Mouse (Mus musculus): ENCODE data around the gene Lcn2. TPM values are rescaled to one million over a fixed set of nuclear protein-coding genes. Genes with fewer than 3 reads are reported as not detected.

Lcn2 gene
- total and polyA plus RNA-seq, 3 experiments: not detected

GRCm38 (mm10) chr2:32360741-32361140 is 27.3 kb downstream of the Lcn2 start:
- Histone ChIP-seq H3K4me2 (ENCODE audit: insufficient read depth, low read depth, poor library complexity, severe bottlenecking) (no peak overlapping the region), H3K4me1 (ENCODE audit: control insufficient read depth in 1 of 2, insufficient read depth in 2 of 2) (peaks cover 2 to 9% of the 10 kb centered on the region in 2 experiments; a peak in 3 of 4 replicates), H3K27me3 (replicated peaks) (peaks cover 52% of the 10 kb centered on the region), H3K79me2 (replicated peaks; ENCODE audit: control insufficient read depth, extremely low read depth, insufficient read depth, poor library complexity, severe bottlenecking) (no peaks in the 10 kb centered on the region), H3K9ac (ENCODE audit: insufficient read depth, low read depth) (no peak overlapping the region), H3K27ac (ENCODE audit: insufficient read depth, low read depth) (no peak overlapping the region), H3K9me3 (replicated peaks; ENCODE audit: low read length) (no peaks in the 10 kb centered on the region), H3K36me3 (replicated peaks in 1 of 2; ENCODE audit: control insufficient read depth in 1 of 2, insufficient read depth in 1 of 2, low read length in 1 of 2) (peaks cover 2 to 15% of the 10 kb centered on the region in 2 experiments), H3K4me3 (replicated peaks in 1 of 3; ENCODE audit: low read depth in 2 of 3, low read length in 2 of 3, poor library complexity in 1 of 3) (no peak overlapping the region)
- TF ChIP-seq E2F4 (IDR thresholded peaks at IDR 0.05; ENCODE audit: insufficient replicate concordance, low read depth, low read length) (no peak), GABPA (IDR thresholded peaks at IDR 0.05; ENCODE audit: insufficient replicate concordance, low read depth, low read length) (no peak), MXI1 (IDR thresholded peaks at IDR 0.05; ENCODE audit: low read depth, low read length) (no peak), CTCF (conservative IDR thresholded peaks at IDR 0.05 in 1 of 2, IDR thresholded peaks at IDR 0.05 in 1 of 2; ENCODE audit: low read depth in 2 of 2, low read length in 2 of 2) (no peak), ETS1 (conservative IDR thresholded peaks at IDR 0.05; ENCODE audit: low read depth, low read length) (no peak), MAZ (IDR thresholded peaks at IDR 0.05; ENCODE audit: low read depth, low read length) (no peak), EP300 (IDR thresholded peaks at IDR 0.05; ENCODE audit: low read length) (no peak), TBP (conservative IDR thresholded peaks at IDR 0.05; ENCODE audit: low read depth, low read length) (no peak), MAFK (IDR thresholded peaks at IDR 0.05; ENCODE audit: insufficient replicate concordance, low read length) (no peak), NELFE (IDR thresholded peaks at IDR 0.05; ENCODE audit: low read depth, low read length) (no peak), BHLHE40 (IDR thresholded peaks at IDR 0.05; ENCODE audit: low read depth, low read length) (no peak), TCF12 (IDR thresholded peaks at IDR 0.05; ENCODE audit: low read depth, low read length) (no peak), ZKSCAN1 (IDR thresholded peaks at IDR 0.05; ENCODE audit: borderline replicate concordance, low read depth, low read length) (no peak), POLR2A (IDR thresholded peaks at IDR 0.05; ENCODE audit: low read depth, low read length) (no peak), SIN3A (IDR thresholded peaks at IDR 0.05; ENCODE audit: low read length) (no peak), USF2 (conservative IDR thresholded peaks at IDR 0.05; ENCODE audit: low read depth, low read length) (no peak)
- no peak for DNase-seq (ENCODE audit: extremely low read depth)
- in situ Hi-C loops (cut with MboI; ENCODE audit: low pct_ligation_motif_present, low pct_unique_long_range_greater_than_20kb, low sequenced_read_pairs): no loop called here
- dilution Hi-C loops (cut with MboI; ENCODE audit: extremely low pct_ligation_motif_present, extremely low pct_unique_long_range_greater_than_20kb, low sequenced_read_pairs): no loop called here

GRCm38 (mm10) chr2:32358381-32358780 is 29.7 kb downstream of the Lcn2 start:
- Histone ChIP-seq H3K4me3 (replicated peaks in 1 of 3; ENCODE audit: low read depth in 2 of 3, low read length in 2 of 3, poor library complexity in 1 of 3) (no peak overlapping the region), H3K9me3 (replicated peaks; ENCODE audit: low read length) (no peaks in the 10 kb centered on the region), H3K4me2 (ENCODE audit: insufficient read depth, low read depth, poor library complexity, severe bottlenecking) (no peak overlapping the region), H3K27ac (ENCODE audit: insufficient read depth, low read depth) (no peak overlapping the region), H3K4me1 (ENCODE audit: control insufficient read depth in 1 of 2, insufficient read depth in 2 of 2) (peaks cover 2 to 4% of the 10 kb centered on the region in 2 experiments; a peak in 3 of 4 replicates), H3K27me3 (replicated peaks) (peaks cover 58% of the 10 kb centered on the region), H3K9ac (ENCODE audit: insufficient read depth, low read depth) (no peak overlapping the region), H3K79me2 (replicated peaks; ENCODE audit: control insufficient read depth, extremely low read depth, insufficient read depth, poor library complexity, severe bottlenecking) (no peaks in the 10 kb centered on the region), H3K36me3 (replicated peaks in 1 of 2; ENCODE audit: control insufficient read depth in 1 of 2, insufficient read depth in 1 of 2, low read length in 1 of 2) (no peaks in the 10 kb centered on the region)
- DNase-seq (ENCODE audit: extremely low read depth): no peak
- dilution Hi-C loops (cut with MboI; ENCODE audit: extremely low pct_ligation_motif_present, extremely low pct_unique_long_range_greater_than_20kb, low sequenced_read_pairs): no loop called here
- TF ChIP-seq EP300 (IDR thresholded peaks at IDR 0.05; ENCODE audit: low read length) (no peak), MEF2A (IDR thresholded peaks at IDR 0.05; ENCODE audit: borderline replicate concordance, low read depth, low read length) (no peak), TBP (conservative IDR thresholded peaks at IDR 0.05; ENCODE audit: low read depth, low read length) (no peak), UBTF (IDR thresholded peaks at IDR 0.05; ENCODE audit: low read depth, low read length) (no peak), CHD2 (IDR thresholded peaks at IDR 0.05; ENCODE audit: low read length) (no peak), ZNF384 (IDR thresholded peaks at IDR 0.05; ENCODE audit: low read depth, low read length) (no peak), ELF1 (IDR thresholded peaks at IDR 0.05; ENCODE audit: low read depth, low read length) (no peak), PAX5 (IDR thresholded peaks at IDR 0.05; ENCODE audit: low read length) (no peak), NELFE (IDR thresholded peaks at IDR 0.05; ENCODE audit: low read depth, low read length) (no peak), JUN (IDR thresholded peaks at IDR 0.05; ENCODE audit: insufficient read depth, low read depth, low read length) (no peak), CTCF (conservative IDR thresholded peaks at IDR 0.05 in 1 of 2, IDR thresholded peaks at IDR 0.05 in 1 of 2; ENCODE audit: low read depth in 2 of 2, low read length in 2 of 2) (no peak), POLR2A (IDR thresholded peaks at IDR 0.05; ENCODE audit: low read depth, low read length) (no peak), USF1 (IDR thresholded peaks at IDR 0.05; ENCODE audit: low read depth, low read length) (no peak), BHLHE40 (IDR thresholded peaks at IDR 0.05; ENCODE audit: low read depth, low read length) (no peak), JUND (conservative IDR thresholded peaks at IDR 0.05; ENCODE audit: low read depth, low read length) (no peak), MYC (IDR thresholded peaks at IDR 0.05; ENCODE audit: low read depth, low read length) (no peak)
- in situ Hi-C loops (cut with MboI; ENCODE audit: low pct_ligation_motif_present, low pct_unique_long_range_greater_than_20kb, low sequenced_read_pairs): no loop called here
